Mouse (Mus musculus) thymus, postnatal 14 days (tissue): ENCODE measurements around the gene Actg1.

Source experiments
- DNase-seq: peaks from one replicate; pipeline ENCODE4 v3.0.0; 2021

Gene Actg1

GRCm38 (mm10) chr11:120308441-120309320 is 39.7 kb downstream of the Actg1 start:
- DNase-seq = no peak

DNA sequence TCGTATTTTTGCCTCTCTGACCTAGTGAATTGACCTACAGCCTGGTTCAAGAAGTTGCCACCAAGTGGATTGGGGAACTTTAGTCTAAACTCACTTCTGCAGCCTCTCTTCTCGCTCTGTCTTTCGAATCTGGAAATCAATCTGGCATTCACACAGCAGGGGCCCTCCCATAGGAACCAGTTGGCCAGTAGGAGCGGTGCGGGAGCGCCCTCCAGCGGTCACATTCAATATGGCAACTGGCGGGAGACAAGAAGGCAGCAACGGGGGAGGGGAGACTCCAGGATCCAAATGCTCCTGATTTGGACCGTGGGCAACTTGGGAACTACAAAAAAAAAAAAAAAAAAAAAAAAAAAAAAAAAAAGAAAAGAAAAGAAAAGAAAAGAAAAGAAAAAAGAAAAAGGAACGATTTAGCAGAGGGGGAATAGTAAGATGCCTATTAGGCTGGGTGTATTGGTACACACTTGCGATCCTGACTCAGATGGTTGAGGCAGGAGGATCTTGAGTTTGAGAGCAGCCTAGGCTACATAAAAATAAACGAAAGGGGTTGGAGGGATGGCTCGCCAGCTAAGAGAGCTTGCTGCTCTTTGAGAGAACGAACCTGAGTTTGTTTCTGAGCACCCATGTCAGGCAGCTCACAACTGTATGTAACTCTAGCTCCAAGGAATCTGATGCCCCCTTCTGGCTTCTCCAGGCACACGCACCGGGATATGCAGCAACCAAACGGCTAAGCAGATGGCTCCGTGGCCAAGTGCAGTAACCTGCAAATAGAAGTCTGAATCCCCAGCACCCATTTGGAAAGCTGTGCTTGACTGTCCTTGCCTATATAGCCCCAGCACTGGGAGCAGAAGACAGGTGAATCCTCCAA is 40.5 kb downstream of the Actg1 start:
- peak; percentile 92 for DNase-seq

DNA sequence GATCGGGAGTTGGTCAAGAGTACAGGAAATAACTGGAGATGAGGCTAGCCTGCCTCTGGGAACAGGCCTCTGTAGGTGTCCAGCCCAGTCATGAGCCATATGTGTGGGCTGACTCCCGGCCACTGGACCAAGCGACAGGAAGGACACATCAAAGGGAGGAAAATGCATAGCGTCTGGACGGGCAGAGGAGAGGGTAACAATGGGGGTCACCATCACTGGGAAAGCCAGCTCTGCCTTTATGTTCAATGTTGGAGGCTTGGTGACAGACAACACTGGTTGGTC is 41.3 kb downstream of the Actg1 start:
- peak; percentile 9 for DNase-seq

DNA sequence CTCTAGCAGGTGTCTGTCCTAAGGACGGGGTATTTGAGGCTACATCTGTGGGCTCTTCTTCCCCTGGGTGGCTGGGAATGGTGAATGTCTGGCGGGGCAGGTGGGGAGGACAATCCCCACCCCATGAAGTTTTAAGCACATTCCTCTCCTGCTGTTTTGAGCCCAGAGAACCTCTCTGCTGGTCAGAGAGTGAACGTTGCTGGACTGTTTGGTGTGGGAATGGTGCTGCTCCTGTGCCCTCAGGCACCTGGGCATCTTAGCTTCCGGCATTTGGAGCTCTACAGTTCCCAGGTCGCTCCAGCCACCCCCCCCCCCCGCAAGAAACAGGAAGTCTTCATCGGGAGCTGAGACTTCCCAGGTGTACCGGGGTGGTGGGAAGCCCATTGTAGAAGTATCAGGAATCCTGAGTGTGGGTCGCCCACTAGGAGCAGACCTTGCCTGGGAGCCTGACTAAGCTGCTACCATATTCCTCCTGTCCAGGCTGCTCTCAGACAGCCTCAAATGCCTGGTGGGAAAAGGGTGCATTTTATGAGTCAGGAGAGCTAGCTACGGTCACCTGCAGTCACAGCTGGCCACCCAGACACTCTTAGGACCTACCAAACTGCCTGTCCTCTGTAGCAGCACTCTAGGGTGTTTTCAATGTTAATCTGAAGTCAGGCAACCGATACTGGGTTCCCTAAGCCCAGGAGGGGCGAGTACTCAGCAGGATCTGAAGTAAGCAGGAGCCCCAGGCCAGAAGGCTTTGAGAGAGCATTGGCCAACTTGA is 41.8 kb downstream of the Actg1 start:
- DNase-seq = no peak

- no peak for DNase-seq
These were observed 42.6 kb downstream of the Actg1 start for GRCm38 (mm10) chr11:120305535-120306365.

GRCm38 (mm10) chr11:120304886-120305534 is 43.3 kb downstream of the Actg1 start:
- DNase-seq = peak; percentile 90

GRCm38 (mm10) chr11:120304350-120304694 is 44.0 kb downstream of the Actg1 start:
- no peak for DNase-seq

DNA sequence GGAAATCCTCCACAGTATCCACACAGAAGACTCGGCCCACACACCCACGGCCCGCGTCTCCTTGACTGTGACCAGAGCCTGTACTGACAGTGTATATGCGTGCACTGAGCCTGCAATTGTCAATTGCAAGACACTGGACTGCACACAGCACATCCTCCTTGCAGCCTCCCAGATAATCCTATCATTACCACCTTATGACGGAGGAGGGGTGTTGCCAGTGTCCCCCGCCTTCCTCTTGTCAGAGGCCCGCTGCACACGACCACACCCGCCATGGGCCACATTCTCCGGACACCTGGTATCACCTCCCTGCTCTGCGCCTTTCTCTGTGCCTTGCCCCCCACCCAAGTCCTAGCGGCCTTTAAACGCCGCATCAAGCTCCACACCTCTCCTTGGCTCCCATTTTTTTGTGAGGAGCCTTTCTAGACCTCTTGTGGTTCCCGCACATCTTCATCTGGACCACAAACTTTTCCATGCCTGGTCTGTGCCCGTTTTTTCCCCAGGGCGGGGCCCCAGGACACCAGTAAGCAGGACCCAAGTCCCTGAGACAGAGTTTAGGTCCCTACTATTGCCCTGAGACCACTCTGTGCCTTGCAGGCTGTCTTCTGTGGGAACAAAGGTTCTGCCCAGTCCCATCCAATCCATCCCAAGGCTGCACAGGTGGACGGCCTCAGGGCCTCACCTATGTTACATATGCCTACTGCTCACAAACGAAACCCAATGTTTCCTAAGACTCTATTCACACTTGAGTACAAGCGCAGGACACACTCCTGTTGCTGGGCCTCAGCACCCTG is 44.6 kb downstream of the Actg1 start:
- DNase-seq = no peak

GRCm38 (mm10) chr11:120303119-120303518 is 45.2 kb downstream of the Actg1 start:
- DNase-seq = no peak

- no peak for DNase-seq
These were observed 48.9 kb downstream of the Actg1 start for GRCm38 (mm10) chr11:120299484-120299883.

DNA sequence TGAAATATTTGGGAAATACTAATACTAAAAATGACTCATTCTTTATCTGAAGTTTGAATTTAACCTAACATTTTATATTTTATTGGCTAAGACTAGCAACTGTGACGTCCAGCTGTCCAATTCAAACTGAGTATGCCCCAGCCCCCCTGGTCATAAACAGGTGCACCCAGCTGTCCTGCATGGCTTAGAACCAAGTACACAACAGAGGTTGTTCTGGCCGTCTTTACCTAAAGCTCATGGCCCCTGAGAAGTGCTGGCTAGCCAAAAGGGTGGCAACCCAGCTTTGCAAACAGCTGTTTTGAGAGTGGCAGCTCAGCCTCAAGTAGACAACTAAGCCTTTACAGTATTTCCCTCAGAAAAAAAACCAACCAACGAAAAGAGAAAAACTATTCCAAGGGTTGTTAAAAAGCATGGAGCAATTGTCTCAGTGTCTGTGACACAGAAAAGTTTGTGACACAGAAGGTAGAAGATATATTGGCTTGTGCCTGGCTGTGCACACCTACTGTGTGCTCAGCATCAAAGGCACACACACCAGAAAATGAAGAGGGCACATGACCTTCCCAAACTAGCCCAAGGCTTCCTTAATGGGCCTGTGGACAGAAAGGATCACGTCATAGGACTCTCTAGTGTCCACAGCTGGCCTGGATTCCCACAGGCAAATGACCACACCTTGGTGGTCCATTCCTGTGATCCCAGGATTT is 49.8 kb downstream of the Actg1 start:
- no peak for DNase-seq

- no peak for DNase-seq
These were observed 50.6 kb downstream of the Actg1 start for GRCm38 (mm10) chr11:120297767-120298166.

- DNase-seq = no peak
These were observed 51.8 kb downstream of the Actg1 start for GRCm38 (mm10) chr11:120296305-120297144.
